Mouse (Mus musculus): ENCODE measurements around the gene Adam12.

The Adam12 gene

DNA sequence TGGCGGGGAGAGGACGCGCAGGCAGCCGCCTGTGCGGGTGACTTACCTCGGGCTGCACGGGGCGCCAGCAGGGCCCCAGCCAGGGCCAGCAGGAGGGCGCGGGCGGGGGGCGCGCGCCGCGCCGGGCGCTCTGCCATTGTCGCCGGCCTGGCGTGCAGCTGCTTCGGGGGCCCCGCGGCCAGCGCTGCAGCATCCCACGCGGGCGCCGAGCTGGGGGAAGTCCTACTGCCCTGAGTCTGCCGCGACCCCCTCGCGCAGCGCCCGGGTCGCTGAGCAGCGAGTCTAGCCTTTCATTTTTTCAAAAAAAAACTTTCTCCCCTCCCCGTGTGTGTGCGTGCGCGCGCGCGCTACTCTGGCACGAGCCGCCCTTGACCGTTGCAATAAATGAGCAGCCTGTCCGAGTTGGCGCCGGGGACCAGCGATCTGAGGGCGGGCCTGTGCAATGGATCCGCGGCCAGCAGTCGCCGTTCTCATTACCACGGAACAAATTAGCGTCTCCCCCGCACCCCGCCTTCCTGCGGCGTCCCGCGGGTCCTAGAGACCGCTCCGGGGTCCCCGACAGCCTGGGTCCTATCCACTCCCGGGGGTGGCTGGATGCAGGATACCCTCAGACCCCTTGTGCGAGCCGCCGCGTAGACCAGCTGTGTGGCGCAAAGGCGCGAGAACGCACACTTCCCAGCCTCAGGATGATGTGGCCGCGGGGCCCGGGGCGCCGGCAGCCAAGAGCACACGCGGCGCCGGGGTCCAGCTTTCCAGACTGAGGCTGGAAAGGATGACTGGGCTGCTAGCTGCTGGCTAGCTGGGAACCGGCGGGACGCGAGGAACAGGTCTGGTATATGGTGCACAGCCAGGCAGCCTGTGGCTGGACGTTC, 7.0 kb downstream of the Adam12 start:
- DNase-seq, result peak; percentile 43 to 66

- no peak for DNase-seq
These were observed 7.6 kb downstream of the Adam12 start for GRCm38 (mm10) chr7:134224421-134224740.

DNA sequence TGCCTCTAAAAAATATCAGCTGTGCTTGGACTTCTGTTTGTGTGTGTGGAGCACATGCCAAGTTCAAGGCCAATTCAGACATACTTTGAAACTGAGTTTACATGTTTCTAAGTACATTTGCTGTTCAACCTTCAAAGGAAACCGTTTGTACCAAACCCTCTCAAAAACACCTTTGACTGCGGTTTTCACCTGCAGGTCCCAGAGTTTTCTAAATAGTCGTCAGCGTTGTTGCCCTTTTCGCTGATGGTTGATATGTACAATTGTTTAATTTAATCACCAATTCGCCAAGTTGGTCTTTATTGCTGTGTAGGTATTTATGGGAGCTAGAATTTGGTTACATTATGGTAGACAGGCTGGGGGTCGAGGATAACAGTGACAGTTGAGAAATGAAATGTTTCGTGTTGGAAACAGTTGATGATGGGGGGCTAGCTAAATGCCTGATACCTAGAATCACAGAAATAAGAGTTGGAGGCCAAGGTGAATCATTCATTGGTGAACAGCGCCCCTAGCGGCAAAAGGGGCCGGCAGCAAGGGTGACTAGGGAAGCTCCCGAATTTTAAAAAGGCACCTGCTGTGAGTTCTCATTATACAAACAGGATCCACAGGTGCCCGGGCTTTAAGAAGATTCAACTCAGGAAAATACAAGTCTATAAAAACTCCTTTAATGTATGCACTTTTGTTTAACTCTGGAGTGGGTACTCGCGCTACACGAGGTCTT, 8.3 kb downstream of the Adam12 start:
- DNase-seq, result peak; percentile 76 to 88

DNA sequence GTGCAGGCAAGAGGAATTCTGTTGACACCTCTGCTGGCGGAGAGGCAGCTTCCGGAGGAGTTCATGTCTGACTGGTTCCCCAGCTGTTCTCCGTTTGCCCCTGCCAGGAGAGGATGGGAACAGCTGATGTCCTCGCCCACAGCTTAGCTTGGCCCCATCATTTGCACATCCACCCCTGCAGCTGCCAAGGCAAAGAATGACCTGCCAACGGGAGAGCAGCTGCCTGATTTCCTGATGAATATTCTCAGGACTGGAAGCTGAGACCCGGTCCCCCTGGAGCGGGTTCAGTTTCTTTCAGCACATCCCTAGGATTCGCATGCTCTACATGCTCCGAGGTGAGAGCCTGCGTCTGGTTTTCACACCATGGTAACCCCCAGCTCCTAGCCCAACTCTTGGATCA, 24.0 kb downstream of the Adam12 start:
- no peak for DNase-seq

DNA sequence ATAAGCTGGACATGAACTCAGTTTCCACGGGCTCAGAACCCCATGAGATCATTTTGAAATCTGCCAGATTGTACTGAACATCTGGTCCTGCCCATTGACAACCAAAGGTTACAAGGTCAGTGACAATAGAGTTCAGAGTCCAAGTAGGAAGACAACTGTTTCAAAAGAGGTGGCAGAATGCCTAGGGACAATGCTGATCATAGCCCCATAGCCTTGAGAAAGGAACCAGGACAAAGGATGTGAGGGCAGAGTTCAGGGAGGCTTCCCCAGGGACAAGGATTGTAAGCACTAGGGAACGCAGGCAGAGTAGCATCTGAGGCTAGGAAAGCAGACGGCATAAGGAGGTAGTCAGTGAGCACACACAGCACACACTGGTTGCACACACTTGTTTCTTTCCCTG, 38.9 kb downstream of the Adam12 start:
- DNase-seq, result no peak

DNA sequence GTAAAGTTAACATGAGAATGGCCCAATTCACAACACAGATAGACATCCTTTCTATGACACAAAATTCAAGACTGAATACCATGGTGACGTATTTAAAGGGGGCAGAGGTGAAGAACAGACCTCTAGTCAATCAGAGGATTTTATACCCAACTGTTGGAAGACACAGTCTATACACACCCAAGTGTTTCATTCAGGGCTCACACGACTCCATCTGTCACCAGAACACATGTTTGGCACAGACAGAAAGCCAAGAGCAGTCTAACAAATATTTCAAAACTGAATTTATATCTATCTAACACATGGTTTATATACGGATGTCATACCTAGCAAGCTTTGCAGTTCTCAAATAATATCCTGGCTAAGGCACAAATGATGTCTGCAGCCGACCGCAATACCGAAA, 41.8 kb downstream of the Adam12 start:
- DNase-seq, result no peak

DNA sequence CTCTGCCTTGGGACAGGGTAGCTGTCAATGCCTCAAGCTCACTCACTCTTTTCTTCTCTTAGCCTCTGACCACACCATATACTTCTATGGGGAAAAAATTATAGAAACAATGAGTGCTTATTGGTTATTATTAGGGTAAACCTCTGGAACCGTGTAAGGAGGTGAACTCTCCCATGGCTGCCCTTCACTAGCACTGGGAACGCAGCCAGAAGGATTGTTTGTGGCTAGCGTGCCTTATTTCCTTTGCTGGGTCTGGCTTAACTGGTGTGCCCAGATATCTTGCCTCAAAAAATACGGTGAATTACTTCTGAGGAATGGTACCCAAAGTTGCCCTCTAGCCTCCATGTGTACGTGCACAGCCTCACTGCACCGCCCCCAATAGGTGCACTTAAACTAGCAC, 43.4 kb downstream of the Adam12 start:
- no peak for DNase-seq

- no peak for DNase-seq
These were observed 44.0 kb downstream of the Adam12 start for GRCm38 (mm10) chr7:134187946-134188345.

DNA sequence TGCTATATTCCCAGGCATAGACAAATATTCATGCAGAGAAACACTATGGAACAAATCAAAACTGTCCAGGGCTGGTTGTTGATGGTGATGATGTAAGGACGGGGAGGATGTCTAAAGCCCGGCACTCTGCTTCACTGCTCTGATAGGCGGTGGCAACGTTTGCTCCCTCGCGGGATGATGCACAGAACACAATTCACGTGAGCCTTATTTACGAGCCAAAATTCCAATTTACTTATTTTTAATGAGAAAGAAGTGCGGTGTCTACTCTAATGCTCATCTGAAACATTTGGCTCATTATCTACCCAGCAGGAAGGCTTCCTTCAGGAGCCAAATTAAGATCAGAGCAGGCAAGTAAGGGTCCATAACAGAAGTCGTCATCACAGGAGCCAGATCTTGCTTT, 45.4 kb downstream of the Adam12 start:
- DNase-seq, result no peak

DNA sequence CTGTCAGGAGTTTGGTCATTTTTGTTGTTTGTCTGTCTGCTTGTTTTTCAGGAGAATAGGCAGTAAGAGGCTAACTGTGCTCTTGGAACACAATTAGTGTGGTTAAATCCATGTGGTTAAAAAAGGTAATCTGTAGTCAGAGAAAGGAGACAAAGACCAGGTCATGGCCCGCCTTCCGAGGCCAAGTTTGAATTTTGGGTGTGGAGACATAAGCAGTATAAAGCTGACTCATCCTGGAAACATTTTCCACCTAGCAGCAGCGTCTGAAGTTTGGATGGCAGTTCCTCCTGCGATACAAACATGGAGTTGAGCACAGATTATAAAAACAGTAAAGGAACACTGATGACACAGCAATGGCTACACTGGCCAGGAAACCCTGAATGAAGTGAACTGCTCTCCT, 46.2 kb downstream of the Adam12 start:
- DNase-seq, result no peak

GRCm38 (mm10) chr7:134181717-134182116, 50.2 kb downstream of the Adam12 start:
- DNase-seq, result no peak

DNA sequence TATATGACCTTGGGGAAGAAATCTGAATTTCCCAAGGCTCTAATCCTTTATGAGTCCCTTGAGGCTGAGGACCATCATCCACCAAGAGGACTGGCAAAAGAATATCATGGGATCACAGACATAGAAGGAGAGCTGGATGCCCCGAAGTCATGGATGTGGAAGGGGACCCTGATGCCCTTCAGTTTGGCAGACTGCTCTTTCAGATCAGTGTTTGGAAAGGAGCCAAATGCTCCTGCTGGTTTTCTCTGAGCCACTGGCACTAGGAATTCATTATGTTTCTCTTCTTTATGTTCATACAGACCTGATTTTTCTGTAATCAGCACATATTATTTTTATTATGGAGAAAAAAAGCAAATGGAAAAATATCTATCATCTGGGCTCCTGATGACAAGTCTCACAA, 50.9 kb downstream of the Adam12 start:
- peak in 1 of 2 experiments; percentile 7 for DNase-seq

DNA sequence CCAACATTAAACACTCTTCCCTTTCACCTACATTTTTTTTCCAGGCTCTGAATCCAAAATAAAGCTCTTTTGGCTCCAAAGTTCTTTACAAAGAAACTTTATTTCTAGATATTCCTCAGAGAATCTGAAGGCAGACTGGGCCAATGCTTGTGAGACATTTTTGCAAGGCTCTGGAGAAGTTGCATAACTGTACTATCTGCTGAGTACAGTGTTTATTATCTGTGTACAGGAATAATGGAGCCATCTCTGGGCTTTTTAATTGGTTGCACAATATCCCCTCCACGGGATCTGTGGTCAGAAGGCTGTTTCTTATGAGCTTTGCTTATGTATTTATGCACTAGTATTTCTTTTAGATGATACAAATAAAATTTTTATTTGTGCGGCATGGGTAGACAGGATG, 54.9 kb downstream of the Adam12 start:
- no peak for DNase-seq

GRCm38 (mm10) chr7:134175201-134175600, 56.7 kb downstream of the Adam12 start:
- no peak for DNase-seq

DNA sequence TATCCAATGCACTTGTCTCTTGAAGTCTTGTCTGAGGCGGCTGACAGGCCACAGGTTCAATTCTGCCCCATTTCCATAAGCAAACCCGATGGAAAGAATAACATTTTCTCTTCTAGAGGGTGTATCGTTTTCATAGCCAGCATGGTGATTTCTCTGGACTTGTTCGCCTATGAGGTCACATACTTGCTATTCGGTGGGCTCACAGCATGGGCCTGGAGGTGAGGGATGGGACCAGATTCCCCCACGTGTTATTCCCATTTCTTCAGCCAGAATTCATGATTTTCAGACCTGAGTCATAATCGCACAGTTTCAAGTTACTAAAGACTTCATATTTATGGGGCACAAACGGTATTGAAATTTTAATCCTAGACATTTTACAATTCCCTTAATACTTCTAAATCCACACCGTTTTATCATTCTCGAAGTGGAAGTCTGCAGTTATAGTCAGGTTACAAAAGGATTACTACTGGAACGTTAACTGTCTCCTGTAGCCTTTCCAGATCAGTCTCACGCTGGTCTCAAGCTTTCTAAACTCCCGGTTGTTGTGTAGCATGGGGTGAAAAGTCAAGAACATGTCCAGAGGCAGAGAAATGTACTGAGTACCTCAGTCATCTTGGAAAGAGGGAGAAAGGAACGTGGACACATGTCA, 58.4 kb downstream of the Adam12 start:
- no peak for DNase-seq

GRCm38 (mm10) chr7:134170180-134170910, 61.6 kb downstream of the Adam12 start:
- peak; percentile 18 to 38 for DNase-seq

DNA sequence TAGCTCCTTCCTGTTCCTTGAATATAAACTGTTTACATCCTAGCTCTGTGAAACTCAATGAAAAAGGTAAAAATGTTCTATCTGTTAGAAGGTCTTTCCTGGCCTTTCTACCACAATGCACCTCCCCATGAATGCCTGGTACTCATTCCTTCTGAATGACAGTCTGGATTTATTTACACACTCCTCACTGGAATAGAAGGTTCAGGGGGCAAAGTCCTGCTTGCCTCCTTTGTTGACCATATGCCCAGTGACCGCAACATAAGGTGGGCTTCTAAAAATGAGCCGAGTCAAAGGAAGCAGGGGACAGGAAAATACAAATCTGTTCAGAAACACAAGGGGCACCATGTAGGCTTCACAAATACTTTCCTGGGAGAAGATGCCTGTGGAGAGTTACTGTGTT, 62.2 kb downstream of the Adam12 start:
- DNase-seq, result no peak

DNA sequence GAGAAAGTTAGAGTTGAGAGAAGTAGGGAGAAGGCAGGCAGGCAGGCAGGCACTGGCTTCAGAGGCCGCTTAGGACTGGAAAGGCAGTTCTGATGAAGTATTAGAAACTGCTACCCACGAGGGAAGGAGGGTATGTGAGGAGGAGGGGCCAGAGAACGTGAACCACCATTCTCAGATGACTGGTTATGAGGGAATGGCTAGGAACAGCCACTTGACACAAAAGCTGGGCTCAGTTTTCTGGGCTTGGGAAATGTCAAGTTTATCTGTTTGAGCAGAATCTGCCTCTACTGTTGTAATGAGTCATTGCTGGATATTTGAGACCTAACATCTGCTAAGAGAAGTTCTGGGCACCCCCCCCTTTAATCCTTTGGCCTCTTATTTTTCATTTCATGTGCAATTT, 64.4 kb downstream of the Adam12 start:
- no peak for DNase-seq

- peak in 1 of 2 experiments; percentile 21 for DNase-seq
These were observed 68.2 kb downstream of the Adam12 start for GRCm38 (mm10) chr7:134163751-134164150.

DNA sequence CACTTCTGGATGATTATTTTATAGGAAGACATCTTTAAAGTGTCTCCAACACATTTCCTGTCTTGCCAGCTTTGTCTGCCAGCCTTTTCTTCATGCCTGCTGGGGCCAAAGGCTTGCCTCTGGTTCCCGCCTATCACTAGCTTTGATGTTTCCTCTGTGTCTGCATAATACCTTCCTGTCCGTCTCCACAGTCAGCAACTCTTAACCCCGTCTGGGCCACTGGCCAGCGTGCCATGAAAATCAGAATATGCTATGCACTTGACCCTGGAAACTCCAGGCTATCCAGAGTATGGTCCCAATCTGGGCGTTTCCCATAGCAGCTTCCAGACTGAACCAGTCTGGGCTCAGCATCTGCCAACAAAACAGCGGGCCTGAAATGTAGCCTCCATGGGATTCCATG, 69.1 kb downstream of the Adam12 start:
- DNase-seq, result no peak

GRCm38 (mm10) chr7:134159608-134160007, 72.3 kb downstream of the Adam12 start:
- no peak for DNase-seq

DNA sequence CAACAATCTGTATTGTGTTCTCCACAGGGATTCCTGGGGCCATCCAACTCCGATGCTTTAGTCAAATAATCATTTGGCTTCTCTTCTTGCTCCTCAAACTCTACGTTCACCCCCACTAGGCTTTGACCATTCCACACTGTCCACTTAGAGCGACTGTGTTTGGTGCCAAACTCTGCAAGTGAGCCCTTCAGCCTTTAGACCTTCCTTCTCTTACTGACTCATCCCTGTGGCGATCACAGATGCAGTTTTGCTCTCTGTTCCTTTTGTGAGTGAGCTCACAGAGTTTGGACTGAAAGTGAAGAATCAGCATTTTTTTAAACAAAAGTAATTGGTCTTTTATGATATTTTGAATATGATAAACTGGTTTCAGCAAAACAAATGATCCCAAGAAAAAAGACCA, 80.6 kb downstream of the Adam12 start:
- DNase-seq, result no peak

GRCm38 (mm10) chr7:134150305-134150704, 81.6 kb downstream of the Adam12 start:
- DNase-seq, result no peak
